Mouse (Mus musculus): ENCODE results near the gene B2m.
A peak's percentile ranks its signal among the peaks of the same experiment; 100 is the strongest.
"Not testable (repeated sequence)": the region's sequence is repeated elsewhere in the genome, so short reads cannot be mapped to it uniquely, and the experiment has no call there.

Gene B2m

GRCm38 (mm10) chr2:122147508-122148241, at the start of gene B2m:
Gene B2m (plus strand): TSS chr2:122147686.
- peak; percentile 89 for DNase-seq

DNA sequence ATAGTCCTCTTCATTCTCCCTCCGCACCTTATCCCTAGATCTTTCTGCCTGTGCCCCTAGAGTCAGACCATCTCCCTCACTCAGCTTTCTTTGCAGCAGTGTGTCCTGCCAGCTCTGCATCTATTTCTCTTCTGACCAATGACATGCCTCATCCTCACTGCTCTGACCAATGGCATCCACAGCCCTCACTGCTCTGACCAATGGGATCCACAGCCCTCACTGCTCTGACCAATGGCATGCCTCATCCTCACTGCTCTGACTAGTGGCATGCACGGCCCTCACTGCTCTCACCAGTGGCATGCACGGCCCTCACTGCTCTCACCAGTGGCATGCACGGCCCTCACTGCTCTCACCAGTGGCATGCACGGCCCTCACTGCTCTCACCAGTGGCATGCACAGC, 49.8 kb upstream of the B2m start:
- not testable (repeated sequence) for DNase-seq

- DNase-seq = peak; percentile 57
These were observed 45.4 kb upstream of the B2m start for GRCm38 (mm10) chr2:122102070-122102469.

DNA sequence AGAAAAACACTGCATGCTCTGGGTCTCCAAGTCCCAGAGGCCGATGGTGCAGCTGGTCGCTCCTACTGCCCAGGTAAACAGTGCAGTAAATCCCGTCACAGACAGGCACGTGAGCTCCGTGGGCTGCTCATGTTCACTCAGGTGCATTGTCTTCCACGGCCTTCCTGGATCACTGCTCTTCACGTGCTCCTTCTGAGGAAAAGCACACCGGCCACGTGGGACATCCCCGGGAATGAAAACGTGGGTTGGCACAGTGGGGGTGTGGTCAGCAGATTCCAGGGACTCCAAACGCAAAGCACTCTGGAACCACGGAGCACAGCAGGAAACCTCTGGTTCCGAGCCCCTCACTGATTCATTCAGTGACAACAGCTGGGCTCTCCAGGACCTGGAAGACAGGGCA, 39.4 kb upstream of the B2m start:
- no peak for DNase-seq

DNA sequence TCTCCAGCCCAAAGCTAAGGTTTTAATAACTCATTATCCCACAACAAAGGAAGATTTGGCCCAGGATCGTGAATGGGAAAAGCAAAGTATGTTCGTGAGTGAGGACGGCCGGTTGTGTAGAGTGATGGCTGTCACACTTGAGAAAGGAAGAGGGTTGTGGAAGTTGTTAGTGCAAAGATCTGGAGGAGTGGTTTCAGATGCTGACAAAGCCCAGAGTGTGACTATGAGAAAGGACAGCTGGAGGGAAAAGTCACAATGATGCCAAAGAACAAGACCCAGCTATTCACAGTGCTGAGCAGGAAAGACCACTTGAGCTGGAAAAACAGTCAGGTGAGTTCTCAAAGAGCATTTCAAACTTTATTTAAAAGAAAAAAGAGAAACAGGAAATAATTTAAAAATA, 37.8 kb upstream of the B2m start:
- DNase-seq = no peak

DNA sequence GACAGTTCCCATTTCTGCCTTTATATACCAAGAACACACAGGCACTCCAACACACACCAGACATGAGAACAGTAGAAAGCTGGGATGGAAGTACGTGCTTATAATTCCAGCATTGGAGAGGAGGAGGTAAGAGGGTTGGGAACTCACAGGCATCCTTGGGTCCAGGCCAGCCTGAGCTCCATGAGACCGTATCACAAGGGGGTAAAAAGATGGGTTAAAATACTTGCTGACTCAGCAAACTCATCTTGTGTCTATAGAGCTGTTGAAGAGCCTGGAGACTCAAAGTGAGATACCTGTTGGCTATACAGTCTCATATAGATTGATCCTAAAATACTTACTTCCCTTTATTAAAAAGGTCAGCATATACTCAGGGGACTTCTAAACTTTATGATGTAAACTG, 30.6 kb upstream of the B2m start:
- no peak for DNase-seq

DNA sequence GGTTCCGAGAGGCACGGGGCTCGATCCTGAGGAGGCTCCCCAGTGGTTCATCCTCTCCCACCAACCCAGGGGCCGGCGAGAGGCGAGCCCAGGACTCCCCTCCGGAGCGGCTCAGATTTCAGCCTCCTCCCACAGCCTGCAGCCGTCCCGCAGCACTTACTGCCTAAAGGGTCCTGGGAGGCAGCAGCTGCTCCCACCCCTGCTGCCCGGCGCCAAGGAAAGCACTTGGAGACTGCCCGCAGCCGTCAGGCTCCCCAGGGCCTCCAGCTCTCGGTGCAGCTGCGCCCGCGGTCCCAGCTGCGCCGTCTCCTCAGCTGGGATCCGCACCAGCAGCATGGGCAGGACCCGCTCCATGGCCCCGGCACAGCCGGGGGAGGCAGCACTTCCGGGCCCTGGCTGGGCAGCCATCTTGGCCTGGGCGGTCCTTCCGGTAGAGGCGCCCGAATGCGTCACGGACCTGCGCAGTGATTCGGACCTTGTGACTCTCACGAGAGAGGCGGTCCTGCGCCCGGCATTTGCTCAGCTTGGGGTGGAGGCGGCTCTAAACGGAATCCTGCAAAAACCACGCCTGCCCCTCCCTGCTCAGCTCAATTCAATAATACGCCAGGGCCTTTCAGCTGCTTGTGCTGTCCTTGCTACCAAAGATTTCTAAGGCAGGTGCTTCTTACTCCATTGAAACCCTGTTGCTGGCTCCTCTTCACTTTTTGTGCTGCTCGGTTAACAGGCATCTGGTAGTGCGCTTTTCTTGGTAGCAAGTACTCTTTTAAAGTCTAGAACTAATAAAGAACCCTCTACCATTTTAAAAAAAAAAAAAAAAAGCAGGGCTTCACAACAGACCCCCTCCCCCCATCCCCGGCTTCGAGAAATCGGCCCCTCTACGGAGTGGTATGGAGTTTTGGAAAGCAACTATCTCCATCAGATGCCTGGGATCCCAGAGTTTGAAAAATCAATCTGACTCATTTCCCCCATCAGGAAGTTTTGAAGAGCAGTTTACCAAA, 29.2 kb upstream of the B2m start, which contains the start of gene Spg11:
TSS of gene Spg11 (minus strand) at position 426 of the 998 bp plus-strand sequence.
- peak; percentile 98 for DNase-seq

DNA sequence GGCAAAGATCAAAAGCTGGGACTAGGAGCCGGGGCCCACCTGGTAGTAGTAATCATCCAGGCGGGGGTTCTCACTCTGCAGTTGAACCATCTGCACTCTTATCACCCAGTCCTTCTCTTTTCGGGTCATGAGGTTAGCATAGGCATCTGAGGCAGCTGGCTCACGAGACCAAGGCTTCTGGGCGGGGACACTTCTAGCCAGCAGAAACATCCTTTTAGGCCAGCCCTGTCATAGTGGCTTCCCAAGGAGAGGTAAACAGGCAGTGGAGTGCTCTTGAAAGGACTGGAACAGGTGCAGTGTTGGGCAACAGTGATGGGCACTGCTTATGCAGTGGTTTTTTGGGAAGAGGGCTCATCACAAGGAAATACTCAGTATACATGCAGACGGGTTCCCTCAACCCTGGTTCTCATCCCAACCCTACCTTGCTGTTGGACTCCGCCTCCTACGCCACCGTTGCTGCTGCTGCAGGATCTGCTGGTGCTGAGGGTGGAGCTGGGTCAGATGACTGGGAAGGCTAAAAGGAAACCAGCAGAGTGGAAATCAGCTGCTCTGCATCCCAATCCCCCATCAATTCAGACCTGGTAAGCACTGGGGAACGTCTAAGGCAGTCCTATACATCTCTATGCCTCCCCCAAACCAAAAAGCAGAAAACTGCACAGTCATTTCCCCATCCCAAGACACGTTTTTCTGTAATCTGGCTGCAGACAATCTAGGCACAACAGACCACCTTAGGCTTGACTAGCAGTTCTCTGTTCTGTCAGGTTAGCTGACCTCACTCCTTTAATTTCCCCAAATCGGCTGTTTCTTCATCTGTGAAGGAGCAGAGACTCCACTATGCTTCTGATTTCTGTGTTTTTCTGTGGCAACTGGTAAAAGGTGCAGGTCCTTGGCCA, 21.6 kb upstream of the B2m start:
- peak; percentile 34 for DNase-seq

GRCm38 (mm10) chr2:122126765-122127347, 20.6 kb upstream of the B2m start:
- no peak for DNase-seq

DNA sequence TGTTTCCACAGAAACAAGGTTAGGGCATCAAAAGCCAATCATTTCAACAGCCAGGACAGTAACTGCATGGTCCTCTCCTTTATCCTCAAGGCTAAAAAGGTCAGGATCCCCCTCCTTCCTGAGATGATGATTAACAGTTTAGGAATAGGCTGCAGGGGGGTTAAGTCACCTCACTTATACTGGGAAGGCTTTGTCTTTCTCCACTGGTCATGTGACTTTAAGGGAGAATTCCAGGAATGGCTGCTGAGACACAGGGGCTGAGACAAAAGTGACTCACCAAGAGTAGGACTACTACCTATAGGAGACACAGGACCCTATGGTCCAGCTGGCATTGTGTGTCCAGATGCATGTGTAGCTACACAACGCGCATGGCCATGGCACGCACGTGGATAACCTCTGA, 19.9 kb upstream of the B2m start:
- no peak for DNase-seq

- no peak for DNase-seq
These were observed 15.4 kb upstream of the B2m start for GRCm38 (mm10) chr2:122132078-122132477.

DNA sequence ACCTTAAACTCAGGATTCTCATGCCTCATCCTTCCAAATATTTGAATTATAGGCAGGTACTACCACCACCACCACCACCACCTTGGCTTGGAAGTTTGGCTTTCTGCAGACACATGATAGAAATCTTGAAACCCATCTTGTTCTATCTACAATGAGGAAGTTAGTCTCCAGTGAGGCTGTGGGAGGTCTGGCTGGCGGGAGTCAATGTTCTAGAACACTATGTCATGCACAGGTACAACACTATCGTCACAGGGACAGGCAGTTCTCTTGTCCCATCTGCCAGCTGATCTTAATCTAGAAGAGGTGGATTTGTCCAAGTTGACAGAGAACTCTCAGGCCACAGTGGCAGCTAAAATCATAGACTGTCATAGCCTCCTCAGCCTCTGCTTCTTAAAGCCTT, 14.9 kb upstream of the B2m start:
- no peak for DNase-seq

- DNase-seq = peak; percentile 84
These were observed 9.5 kb upstream of the B2m start for GRCm38 (mm10) chr2:122137839-122138465.

- DNase-seq = no peak
These were observed 6.7 kb upstream of the B2m start for GRCm38 (mm10) chr2:122140815-122141214.

- DNase-seq = no peak
These were observed 6.0 kb upstream of the B2m start for GRCm38 (mm10) chr2:122141332-122141967.

DNA sequence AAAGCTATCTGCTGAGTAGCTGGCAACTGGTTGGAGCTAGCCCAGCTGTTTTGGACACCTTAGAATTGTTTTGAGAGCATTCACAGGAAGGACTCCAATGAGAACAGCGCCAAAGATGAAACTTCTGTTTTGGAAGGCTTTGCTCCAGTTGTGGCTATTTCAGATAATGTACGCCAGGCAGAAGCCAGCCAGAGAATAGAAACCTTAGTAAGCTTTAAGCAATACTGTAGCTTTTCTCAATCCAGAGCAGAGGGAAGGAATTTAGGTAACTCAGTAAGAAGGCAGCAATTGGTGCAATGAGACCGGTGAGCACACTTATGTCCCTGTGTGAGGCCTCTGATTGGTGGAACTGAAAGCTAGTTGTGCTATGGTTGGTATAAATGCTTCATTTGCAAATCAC, 4.4 kb upstream of the B2m start:
- DNase-seq = no peak

DNA sequence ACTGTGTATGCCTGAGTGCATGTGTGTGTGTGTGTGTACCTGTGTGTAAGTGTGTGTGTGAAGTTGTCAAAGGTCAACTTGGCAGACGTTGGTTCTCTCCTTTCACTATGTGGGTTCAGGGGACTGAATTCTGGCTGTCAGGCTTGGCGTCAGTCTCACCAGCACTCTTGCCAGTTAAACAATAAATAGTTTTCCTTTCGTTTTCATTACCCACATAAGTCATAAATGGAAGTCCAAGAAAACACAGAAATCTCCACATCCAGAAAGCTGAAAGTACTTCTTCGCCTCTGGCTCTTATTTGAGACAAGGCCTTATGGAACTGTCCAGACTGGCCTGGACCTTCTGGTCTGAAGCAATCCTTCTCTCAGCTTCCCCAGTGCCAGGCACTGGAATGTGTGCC, 1.7 kb upstream of the B2m start:
- DNase-seq = no peak

DNA sequence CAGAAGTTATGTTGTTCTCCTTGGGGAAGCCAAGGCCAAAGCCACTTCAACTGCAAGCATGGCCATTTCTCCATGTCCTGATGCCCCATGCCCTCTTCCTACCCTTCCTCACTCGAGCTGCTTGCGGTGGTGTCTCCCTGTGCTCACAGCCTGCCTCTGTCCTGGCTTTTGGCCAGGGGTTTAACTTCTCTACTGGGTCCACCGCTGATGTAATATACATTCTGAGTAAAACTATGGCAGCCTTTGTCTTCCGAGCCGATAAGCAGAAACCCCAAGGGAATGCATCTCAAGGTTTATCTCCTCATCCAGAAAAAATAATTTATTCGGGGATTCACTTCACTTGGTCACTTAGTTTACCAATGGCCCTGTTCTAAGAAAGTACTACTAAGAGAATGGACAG, 799 bp upstream of the B2m start:
- no peak for DNase-seq

DNA sequence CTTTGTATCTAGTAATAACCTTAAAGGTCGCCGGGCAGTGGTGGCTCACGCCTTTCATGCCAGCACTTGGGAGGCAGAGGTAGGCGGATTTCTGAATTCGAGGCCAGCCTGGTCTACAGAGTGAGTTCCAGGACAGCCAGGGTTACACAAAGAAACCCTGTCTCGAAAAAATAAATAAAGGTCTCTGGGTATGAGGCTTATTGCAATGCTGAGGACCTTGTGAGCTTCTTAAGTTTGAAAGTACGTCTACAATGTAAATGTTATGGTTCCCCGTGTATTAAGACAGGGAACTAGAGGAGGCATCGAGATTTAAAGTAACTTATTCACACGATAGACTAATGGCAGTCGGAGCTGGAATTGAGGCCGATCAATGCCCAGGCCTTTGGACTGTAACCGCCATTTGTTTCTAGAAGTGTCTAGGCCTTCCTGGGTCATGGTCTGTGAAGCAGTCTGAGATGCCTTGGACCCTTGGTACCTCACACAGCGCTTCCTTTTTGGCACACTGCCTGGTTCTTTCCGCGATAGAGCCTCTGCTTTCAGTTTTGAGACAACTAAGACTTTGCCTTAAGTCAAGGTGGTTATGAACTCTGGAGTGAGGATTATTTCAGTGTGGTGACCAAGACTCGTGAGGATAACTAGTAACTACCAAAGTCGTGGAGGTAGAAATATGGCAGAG, 894 bp downstream of the B2m start:
- DNase-seq = peak; percentile 53

GRCm38 (mm10) chr2:122149316-122149715, 1.8 kb downstream of the B2m start:
- no peak for DNase-seq

- DNase-seq = no peak
These were observed 2.2 kb downstream of the B2m start for GRCm38 (mm10) chr2:122149716-122150115.

Measured in liver (tissue).